Mouse (Mus musculus): ENCODE results near the gene Taok2. TPM values are rescaled to one million over a fixed set of nuclear protein-coding genes. Genes with fewer than 3 reads are reported as not detected.

Taok2 gene
- polyA plus RNA-seq (2017; shearing (Covaris generic)), result 44.2 TPM

GRCm38 (mm10) chr7:126884286-126885164 lies at the start of gene Taok2:
Gene Taok2, minus strand, starts transcription at chr7:126884703.

GRCm38 (mm10) chr7:126928384-126929037 lies 44.0 kb upstream of the Taok2 start, which contains the start of gene Kctd13:
Gene Kctd13, plus strand, starts transcription at chr7:126928879.

GRCm38 (mm10) chr7:126922624-126923060 lies 38.1 kb upstream of the Taok2 start, which contains the start of gene Tmem219:
Gene Tmem219, minus strand, starts transcription at chr7:126922917.

GRCm38 (mm10) chr7:126862147-126862784 lies 22.2 kb downstream of the Taok2 start, which contains the start of gene Ino80e:
Gene Ino80e, minus strand, starts transcription at chr7:126862377.

GRCm38 (mm10) chr7:126861429-126862130 lies 22.9 kb downstream of the Taok2 start, which contains the start of gene Hirip3:
Gene Hirip3, plus strand, starts transcription at chr7:126861972.

GRCm38 (mm10) chr7:126847116-126847420 lies 37.4 kb downstream of the Taok2 start, which contains the start of gene Doc2a:
Gene Doc2a, plus strand, starts transcription at chr7:126847416.

GRCm38 (mm10) chr7:126831539-126831938 lies 53.0 kb downstream of the Taok2 start, which contains the start of gene 4930451I11Rik:
Gene 4930451I11Rik, minus strand, starts transcription at chr7:126831639.

Other genes starting within 250 kb of the Taok2 start
- gene Sgf29, start 235.4 kb downstream of the Taok2 start, polyA plus RNA-seq (2017; shearing (Covaris generic)), result 89.1 TPM
- 0.36 TPM for gene Sult1a1, start 208.3 kb downstream of the Taok2 start, polyA plus RNA-seq (2017; shearing (Covaris generic))
- gene Bola2, start 189.3 kb downstream of the Taok2 start, polyA plus RNA-seq (2017; shearing (Covaris generic)), result 80.9 TPM
- 3.5 TPM for gene Slx1b, start 188.9 kb downstream of the Taok2 start, polyA plus RNA-seq (2017; shearing (Covaris generic))
- gene Coro1a, start 176.9 kb downstream of the Taok2 start, polyA plus RNA-seq (2017; shearing (Covaris generic)), result 2,123 TPM
- 20.2 TPM for gene Mapk3, start 125.1 kb downstream of the Taok2 start, polyA plus RNA-seq (2017; shearing (Covaris generic))
- 0.81 TPM for gene Gdpd3, start 118.4 kb downstream of the Taok2 start, polyA plus RNA-seq (2017; shearing (Covaris generic))
- gene Ypel3, start 107.7 kb downstream of the Taok2 start, polyA plus RNA-seq (2017; shearing (Covaris generic)), result 416 TPM
- gene Tbx6, start 103.2 kb downstream of the Taok2 start, polyA plus RNA-seq (2017; shearing (Covaris generic)), result 5.2 TPM
- gene Ppp4c, start 92.2 kb downstream of the Taok2 start, polyA plus RNA-seq (2017; shearing (Covaris generic)), result 341 TPM
- not detected for gene Fam57b, start 87.0 kb downstream of the Taok2 start, polyA plus RNA-seq (2017; shearing (Covaris generic))
- gene 4930451I11Rik, start 53.1 kb downstream of the Taok2 start, polyA plus RNA-seq (2017; shearing (Covaris generic)), result not detected
- not detected for gene Doc2a, start 37.3 kb downstream of the Taok2 start, polyA plus RNA-seq (2017; shearing (Covaris generic))
- 10.0 TPM for gene Hirip3, start 22.7 kb downstream of the Taok2 start, polyA plus RNA-seq (2017; shearing (Covaris generic))
- 49.0 TPM for gene Ino80e, start 22.3 kb downstream of the Taok2 start, polyA plus RNA-seq (2017; shearing (Covaris generic))
- gene Tmem219, start 38.2 kb upstream of the Taok2 start, polyA plus RNA-seq (2017; shearing (Covaris generic)), result 32.2 TPM
- gene Kctd13, start 44.2 kb upstream of the Taok2 start, polyA plus RNA-seq (2017; shearing (Covaris generic)), result 37.5 TPM
- not detected for gene Asphd1, start 64.9 kb upstream of the Taok2 start, polyA plus RNA-seq (2017; shearing (Covaris generic))
- gene Sez6l2, start 65.9 kb upstream of the Taok2 start, polyA plus RNA-seq (2017; shearing (Covaris generic)), result 0.36 TPM
- gene Cdipt, start 91.2 kb upstream of the Taok2 start, polyA plus RNA-seq (2017; shearing (Covaris generic)), result 143 TPM
- 0.70 TPM for gene Cdiptos, start 91.4 kb upstream of the Taok2 start, polyA plus RNA-seq (2017; shearing (Covaris generic))
- 34.6 TPM for gene Mvp, start 129.9 kb upstream of the Taok2 start, polyA plus RNA-seq (2017; shearing (Covaris generic))
- 2.0 TPM for gene Pagr1b, start 131.8 kb upstream of the Taok2 start, polyA plus RNA-seq (2017; shearing (Covaris generic))
- gene Pagr1a, start 132.6 kb upstream of the Taok2 start, polyA plus RNA-seq (2017; shearing (Covaris generic)), result 34.0 TPM
- gene Gm42742, start 136.4 kb upstream of the Taok2 start, polyA plus RNA-seq (2017; shearing (Covaris generic)), result 30.6 TPM
- 2.7 TPM for gene Prrt2, start 136.5 kb upstream of the Taok2 start, polyA plus RNA-seq (2017; shearing (Covaris generic))
- 76.6 TPM for gene Maz, start 142.3 kb upstream of the Taok2 start, polyA plus RNA-seq (2017; shearing (Covaris generic))
- 4.4 TPM for gene Kif22, start 157.8 kb upstream of the Taok2 start, polyA plus RNA-seq (2017; shearing (Covaris generic))
- not detected for gene Zg16, start 202.6 kb upstream of the Taok2 start, polyA plus RNA-seq (2017; shearing (Covaris generic))
- gene AI467606, start 206.7 kb upstream of the Taok2 start, polyA plus RNA-seq (2017; shearing (Covaris generic)), result 117 TPM
- gene Qprt, start 237.5 kb upstream of the Taok2 start, polyA plus RNA-seq (2017; shearing (Covaris generic)), result 9.7 TPM